Mouse (Mus musculus) cortical plate, adult 2 months (tissue): Measurements from ENCODE around the gene Fbxl8.

Source experiments
- CTCF ChIP-seq: fragments of 200-500 bp; IDR thresholded peaks from 2 replicates; pipeline ENCODE4 v1.5.1; 2011; ENCODE audit warnings: mild to moderate bottlenecking, control low read depth, low read length; ENCODE audit not compliant: insufficient read depth; ENCODE audit errors: extremely low read depth
- POLR2A ChIP-seq: fragments of 200-500 bp; IDR thresholded peaks from 2 replicates; pipeline ENCODE4 v1.6.1; 2011; ENCODE audit warnings: mild to moderate bottlenecking, low read length, control low read depth; ENCODE audit not compliant: insufficient read depth; ENCODE audit errors: extremely low read depth

DNA sequence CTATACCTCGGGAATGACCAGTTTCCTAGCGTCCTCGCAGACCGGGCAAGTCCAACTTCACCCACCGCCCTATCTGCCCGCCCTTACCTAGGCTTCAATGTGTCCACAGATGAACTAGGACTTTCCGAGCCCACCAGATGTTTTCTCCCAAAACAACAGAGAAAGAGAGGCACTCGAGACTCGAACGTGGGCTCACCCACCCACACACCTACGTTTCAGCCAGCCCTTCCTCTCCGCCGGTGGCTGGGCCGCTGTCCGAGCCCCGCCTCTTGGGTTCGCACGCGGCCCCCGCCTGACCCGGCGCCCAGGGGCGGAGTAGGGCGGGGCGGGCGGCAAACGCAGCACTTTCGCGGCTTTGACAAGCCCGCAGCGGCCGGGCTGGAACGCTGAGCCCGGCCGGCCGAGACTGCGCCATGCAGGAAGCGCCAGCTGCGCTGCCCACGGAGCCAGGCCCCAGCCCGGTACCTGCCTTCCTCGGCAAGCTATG is 5.1 kb downstream of the Fbxl8 start, which contains the start of gene Hsf4:
- TF ChIP-seq CTCF (no peak), POLR2A (0 out of 2 replicates have a peak, but pooled peaks have one; percentile 33)
